Mouse (Mus musculus): Measurements from ENCODE around the gene Hexdc.

Hexdc gene

GRCm38 (mm10) chr11:121204161-121205006 is at the start of gene Hexdc, which contains the start of gene Ogfod3:
TSS of gene Hexdc (plus strand) at chr11:121204433.
TSS of gene Ogfod3 (minus strand) at chr11:121204711.
- DNase-seq = peak; percentile 98

- DNase-seq = peak; percentile 25
These were observed 47.8 kb upstream of the Hexdc start for GRCm38 (mm10) chr11:121156411-121156891.

GRCm38 (mm10) chr11:121159971-121160370 is 44.3 kb upstream of the Hexdc start, which contains the start of gene Uts2r:
TSS of gene Uts2r (plus strand) at chr11:121160271.
- DNase-seq = no peak

- no peak for DNase-seq
These were observed 43.4 kb upstream of the Hexdc start for GRCm38 (mm10) chr11:121160636-121161346.

- DNase-seq = no peak
These were observed 40.5 kb upstream of the Hexdc start for GRCm38 (mm10) chr11:121163751-121164150.

- no peak for DNase-seq
These were observed 31.0 kb upstream of the Hexdc start for GRCm38 (mm10) chr11:121173203-121173602.

GRCm38 (mm10) chr11:121174234-121174633 is 30.0 kb upstream of the Hexdc start:
- DNase-seq = no peak

- peak; percentile 69 for DNase-seq
These were observed 27.7 kb upstream of the Hexdc start for GRCm38 (mm10) chr11:121176285-121177270.

GRCm38 (mm10) chr11:121189681-121190080 is 14.6 kb upstream of the Hexdc start:
- DNase-seq = no peak

- no peak for DNase-seq
These were observed 11.5 kb upstream of the Hexdc start for GRCm38 (mm10) chr11:121192742-121193141.

GRCm38 (mm10) chr11:121193415-121193814 is 10.8 kb upstream of the Hexdc start:
- no peak for DNase-seq

- DNase-seq = no peak
These were observed 5.6 kb upstream of the Hexdc start for GRCm38 (mm10) chr11:121198622-121199021.

- no peak for DNase-seq
These were observed 4.4 kb upstream of the Hexdc start for GRCm38 (mm10) chr11:121199851-121200250.

GRCm38 (mm10) chr11:121200781-121201180 is 3.5 kb upstream of the Hexdc start:
- DNase-seq = no peak

- peak; percentile 52 for DNase-seq
These were observed 2.6 kb upstream of the Hexdc start for GRCm38 (mm10) chr11:121201436-121202198.

- no peak for DNase-seq
These were observed 423 bp upstream of the Hexdc start for GRCm38 (mm10) chr11:121203859-121204160.

GRCm38 (mm10) chr11:121216831-121217230 is 12.6 kb downstream of the Hexdc start:
- no peak for DNase-seq

GRCm38 (mm10) chr11:121219776-121220175 is 15.5 kb downstream of the Hexdc start:
- DNase-seq = no peak

- DNase-seq = no peak
These were observed 16.5 kb downstream of the Hexdc start for GRCm38 (mm10) chr11:121220771-121221170.

GRCm38 (mm10) chr11:121221321-121222010 is 17.2 kb downstream of the Hexdc start:
- no peak for DNase-seq

All from embryo, embryonic 11 days (tissue).